Mouse (Mus musculus): ENCODE results near the gene Otop3.

Gene Otop3

DNA sequence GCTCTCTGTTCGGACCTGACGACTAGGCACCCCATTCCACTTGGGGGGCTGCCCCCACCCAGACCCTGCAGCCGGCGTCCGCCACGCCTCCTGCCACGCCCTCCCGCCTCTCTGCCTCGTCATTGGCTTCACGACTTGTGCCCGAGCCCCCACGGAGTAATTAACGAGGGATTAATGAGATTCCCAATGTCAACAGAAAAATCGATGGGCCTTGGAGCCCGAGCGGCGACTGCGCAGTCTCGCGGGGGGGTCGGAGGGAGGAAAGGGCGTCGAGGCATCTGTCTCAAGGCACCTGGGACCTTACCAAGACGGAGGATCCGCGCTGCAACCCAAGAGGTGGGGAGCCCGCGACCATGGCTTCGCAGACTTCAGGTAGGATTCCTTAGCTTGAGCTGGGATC, at the start of gene Otop3:
Gene Otop3 (plus strand): TSS at position 201 of the 400 bp plus-strand sequence.
- DNase-seq (ENCODE audit: low spot score), result no peak

DNA sequence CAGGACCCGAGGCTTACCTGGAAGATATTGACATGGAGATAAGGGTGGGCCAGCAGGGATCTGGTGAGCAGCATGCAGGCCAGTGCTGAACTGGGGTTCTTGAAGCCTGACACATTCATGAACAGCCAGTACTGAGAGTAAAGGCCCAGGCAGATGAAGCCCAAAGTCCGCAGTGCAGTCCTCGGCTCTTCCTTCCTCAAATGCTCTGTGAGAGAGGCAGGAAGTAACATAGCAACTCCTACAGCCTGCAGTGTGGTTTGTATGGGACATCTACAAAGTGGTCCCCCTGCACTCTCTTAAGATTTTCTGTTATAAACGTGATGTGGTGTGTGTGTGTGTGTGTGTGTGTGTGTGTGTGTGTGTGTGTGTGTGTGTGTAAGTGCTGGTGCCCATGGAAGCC, 49.2 kb upstream of the Otop3 start:
- DNase-seq (ENCODE audit: low spot score), result no peak

GRCm38 (mm10) chr11:115286201-115286993, 48.1 kb upstream of the Otop3 start:
- DNase-seq (ENCODE audit: low spot score), result no peak

- DNase-seq (ENCODE audit: low spot score), result no peak
Observed at GRCm38 (mm10) chr11:115287386-115287785, 47.1 kb upstream of the Otop3 start.

- no peak for DNase-seq (ENCODE audit: low spot score)
Observed at GRCm38 (mm10) chr11:115288305-115288704, 46.2 kb upstream of the Otop3 start.

GRCm38 (mm10) chr11:115289885-115290284, 44.6 kb upstream of the Otop3 start:
- no peak for DNase-seq (ENCODE audit: low spot score)

DNA sequence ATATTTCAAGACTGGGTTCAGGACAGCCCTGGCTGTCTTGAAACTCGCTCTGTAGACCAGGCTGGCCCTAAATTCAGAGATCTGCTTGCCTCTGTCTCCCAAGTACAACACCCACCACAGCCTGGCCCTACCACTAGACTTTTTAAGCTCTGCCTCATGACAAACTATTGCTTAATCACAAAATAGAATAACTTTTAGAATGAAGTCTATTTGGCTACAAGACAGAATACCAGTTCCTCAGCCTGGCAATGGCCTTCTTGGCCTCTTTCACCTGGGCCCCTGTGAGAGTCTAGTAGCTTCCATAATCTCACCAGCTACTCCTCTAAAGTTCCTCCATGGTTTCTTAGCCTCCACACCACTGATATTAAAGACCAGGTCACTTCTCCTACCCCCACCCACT, 44.2 kb upstream of the Otop3 start:
- DNase-seq (ENCODE audit: low spot score), result no peak

DNA sequence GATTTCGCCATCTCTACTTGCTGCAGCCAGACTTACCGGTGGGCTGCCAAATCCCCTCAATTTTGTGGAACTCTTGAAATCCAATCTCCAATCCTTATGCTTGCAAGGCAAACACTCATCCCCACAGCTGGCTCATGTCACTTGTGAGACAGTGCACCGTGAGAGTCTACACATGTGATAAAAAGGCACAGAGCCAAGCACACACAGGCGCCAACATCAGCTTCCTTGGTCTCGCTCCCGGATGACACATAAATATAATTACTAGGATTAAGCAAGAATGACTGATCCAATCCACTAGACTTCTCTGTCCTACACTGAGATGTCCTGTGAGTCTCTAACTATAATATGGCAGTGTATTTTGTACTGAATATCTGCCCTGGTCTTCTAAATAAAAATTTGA, 43.6 kb upstream of the Otop3 start:
- DNase-seq (ENCODE audit: low spot score), result no peak

DNA sequence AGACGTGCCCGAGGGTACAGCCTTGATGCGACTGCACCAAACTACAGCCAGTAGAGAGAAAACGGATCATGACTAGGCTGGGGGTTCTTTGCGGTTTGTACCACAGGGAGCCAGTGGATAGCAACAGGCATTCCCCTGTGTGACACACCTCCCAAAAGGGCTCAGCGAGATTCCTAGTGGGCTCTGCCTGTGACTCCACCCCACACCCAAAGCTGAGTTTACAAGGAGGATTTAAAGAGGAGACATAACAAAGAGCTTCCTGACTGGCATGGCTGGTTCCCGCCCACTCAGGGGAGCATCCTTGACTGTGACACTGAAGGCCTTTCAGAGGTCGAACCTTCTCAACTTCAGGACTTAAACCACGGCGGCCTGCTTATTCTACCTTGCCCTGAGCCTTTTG, 43.0 kb upstream of the Otop3 start:
- no peak for DNase-seq (ENCODE audit: low spot score)

DNA sequence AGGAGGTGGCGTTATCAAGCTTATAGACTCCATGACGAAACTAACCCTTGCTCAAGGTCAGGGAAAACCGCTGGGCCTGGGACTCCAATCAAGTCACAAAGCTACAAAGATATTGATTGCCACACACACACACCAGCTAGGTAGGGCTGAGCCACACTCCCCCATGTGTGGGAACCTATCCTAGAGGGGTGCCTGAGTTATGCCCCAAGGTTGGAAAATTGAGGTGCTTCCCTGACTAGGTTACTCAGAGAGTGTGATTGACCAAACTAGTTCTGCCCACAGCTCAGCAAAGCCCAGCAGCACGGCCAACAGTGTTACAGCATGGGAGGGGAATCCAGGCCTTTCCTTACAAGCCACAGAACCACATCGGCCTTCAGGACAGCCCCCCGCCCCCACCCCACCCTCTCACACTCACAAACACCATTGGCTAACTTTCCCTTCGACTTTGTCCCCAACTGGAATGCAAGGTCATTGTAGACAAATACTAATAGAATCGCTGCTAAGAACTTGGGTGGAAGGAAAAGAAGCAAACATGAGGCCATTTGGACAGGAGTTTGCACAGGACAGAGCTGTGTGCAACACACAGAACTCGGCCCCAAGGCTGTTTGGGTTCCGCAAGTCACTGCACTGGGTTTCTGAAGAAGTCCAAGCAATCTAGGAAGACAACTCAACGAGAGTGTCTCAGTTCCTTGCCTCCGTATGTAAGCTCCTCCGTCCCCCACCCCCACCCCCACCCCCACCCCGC, 41.7 kb upstream of the Otop3 start:
- DNase-seq (ENCODE audit: low spot score), result no peak

GRCm38 (mm10) chr11:115295939-115296338, 38.6 kb upstream of the Otop3 start:
- no peak for DNase-seq (ENCODE audit: low spot score)

- no peak for DNase-seq (ENCODE audit: low spot score)
Observed at GRCm38 (mm10) chr11:115296471-115297210, 37.9 kb upstream of the Otop3 start.

GRCm38 (mm10) chr11:115297214-115297826, 37.2 kb upstream of the Otop3 start, which contains the start of gene Fads6:
TSS of gene Fads6 (minus strand) at chr11:115297663.
- DNase-seq (ENCODE audit: low spot score), result no peak

DNA sequence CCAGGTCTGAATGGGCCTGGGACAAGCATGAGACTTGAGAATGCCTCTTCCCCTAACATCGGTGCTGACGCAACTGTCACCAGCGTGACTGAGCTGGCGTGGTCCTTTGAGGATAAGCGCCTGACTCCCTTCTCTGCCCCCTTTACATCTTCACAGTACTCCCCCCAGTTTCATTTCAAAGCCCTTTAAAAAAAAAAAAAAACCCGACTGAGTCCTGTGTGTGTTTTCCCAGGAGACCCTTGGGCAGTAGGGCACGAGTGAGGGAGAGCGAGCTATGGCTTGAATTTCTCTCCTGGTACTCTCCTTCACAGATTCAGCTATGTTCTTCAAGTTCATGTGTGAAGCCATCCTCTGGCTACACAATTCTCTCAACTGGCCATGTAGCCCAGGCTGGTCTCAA, 36.4 kb upstream of the Otop3 start:
- no peak for DNase-seq (ENCODE audit: low spot score)

GRCm38 (mm10) chr11:115300745-115301144, 33.8 kb upstream of the Otop3 start:
- DNase-seq (ENCODE audit: low spot score), result no peak

GRCm38 (mm10) chr11:115301351-115301750, 33.2 kb upstream of the Otop3 start:
- DNase-seq (ENCODE audit: low spot score), result no peak

DNA sequence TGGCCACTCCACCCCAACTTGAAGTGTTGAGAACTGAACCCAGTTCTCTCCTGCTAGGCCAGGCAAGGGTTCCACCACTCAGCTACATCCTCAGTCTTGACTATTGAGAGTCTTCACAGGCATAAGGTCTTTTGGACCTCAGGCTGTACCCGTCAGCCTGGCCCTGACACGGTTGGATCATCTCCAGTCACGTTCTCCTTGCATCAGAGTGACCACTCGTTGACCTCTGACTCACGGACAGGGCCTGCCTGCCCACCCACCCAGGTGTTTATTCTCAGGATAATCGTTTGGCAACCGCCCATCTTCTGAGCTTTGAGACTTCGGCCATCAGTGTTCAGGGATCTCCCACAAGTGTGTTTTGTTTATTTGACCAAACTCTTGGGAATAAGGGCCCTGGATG, 31.4 kb upstream of the Otop3 start:
- DNase-seq (ENCODE audit: low spot score), result no peak

DNA sequence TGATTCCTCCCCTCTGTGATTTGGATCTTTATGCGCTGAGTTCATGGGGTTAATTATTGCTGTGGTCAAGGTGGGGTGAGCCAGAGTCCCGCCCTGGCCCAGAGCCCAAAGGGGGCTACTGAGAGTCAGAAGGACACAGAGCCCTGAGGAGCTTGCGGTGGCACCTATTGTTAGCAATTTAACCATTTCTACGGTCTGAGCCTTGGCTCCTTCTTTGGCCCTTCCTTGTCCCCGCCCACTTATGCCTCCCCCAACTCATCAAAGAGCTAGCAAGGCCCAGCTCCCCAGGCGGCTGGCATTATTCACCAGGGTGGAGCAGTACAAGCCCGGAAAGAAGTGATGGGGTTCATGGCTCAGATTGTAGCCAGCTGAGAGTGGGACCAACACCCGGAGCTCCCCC, 27.7 kb upstream of the Otop3 start, which contains the start of gene Otop2:
Gene Otop2 (plus strand): TSS at position 301 of the 400 bp plus-strand sequence.
- no peak for DNase-seq (ENCODE audit: low spot score)

- no peak for DNase-seq (ENCODE audit: low spot score)
Observed at GRCm38 (mm10) chr11:115308781-115309180, 25.8 kb upstream of the Otop3 start.

DNA sequence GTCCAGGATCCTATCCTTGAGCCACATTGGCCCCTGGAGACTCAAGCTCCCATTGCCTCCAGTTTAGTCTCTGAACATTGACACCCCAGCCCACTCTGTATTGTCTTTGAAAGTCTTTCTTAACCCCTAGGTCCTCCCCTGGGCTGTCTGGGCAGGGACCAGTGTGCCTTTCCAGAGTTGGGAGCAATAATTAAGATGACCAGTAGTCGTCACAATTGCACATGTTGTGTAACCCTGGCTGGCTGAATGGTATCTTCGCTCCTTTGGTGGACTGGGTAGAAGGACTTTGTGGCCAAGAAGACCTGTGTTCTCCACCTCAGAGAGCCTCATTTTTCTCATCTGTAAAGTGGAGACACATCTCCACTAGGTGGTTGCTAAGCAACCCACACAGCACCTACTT, 20.3 kb upstream of the Otop3 start:
- DNase-seq (ENCODE audit: low spot score), result no peak

DNA sequence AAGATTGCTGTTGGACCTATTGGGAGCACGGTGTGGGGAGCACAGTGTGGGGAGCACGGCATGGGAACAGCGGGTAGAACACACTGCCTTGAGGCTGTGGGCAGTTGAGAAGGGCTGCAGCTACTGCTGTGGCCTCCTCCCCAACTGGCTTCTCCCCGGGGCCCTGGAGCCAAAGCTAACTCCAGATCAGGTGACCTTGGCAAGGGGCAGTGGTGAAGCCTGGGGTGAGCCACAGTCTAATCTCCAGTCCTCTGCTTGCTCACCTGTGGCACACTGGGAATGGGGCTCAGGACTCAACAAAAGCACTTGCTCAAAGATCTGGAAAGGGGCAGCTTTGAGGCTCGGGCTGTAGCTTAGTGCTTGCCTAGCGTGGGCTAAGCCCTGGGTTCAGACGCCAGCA, 17.3 kb upstream of the Otop3 start:
- no peak for DNase-seq (ENCODE audit: low spot score)
